Mouse (Mus musculus): ENCODE results near the gene Trp53. TPM values are rescaled to one million over a fixed set of nuclear protein-coding genes. Genes with fewer than 3 reads are reported as not detected.

Trp53 gene
- total and polyA plus RNA-seq, 3 experiments, result 57.4 to 228 (median 175) TPM

- Histone ChIP-seq H3K9me3 (replicated peaks) (no peaks in the 10 kb centered on the region), H3K4me3 (ENCODE audit: low read depth, low read length) (no peak overlapping the region), H3K4me1 (ENCODE audit: insufficient read depth, low read depth, low read length) (peaks cover 77% of the 10 kb centered on the region), H3K36me3 (replicated peaks) (peaks cover 54% of the 10 kb centered on the region), H3K27me3 (ENCODE audit: insufficient read depth, low read length) (no peaks in the 10 kb centered on the region)
- DNase-seq (ENCODE audit: low spot score) (no peak), ATAC-seq (ENCODE audit: extremely low read depth, insufficient number of reproducible peaks, low FRiP score, poor library complexity, severe bottlenecking) (no peak)
- TF ChIP-seq TAL1 (conservative IDR thresholded peaks at IDR 0.05; ENCODE audit: low read depth, low read length) (no peak), GATA1 (IDR thresholded peaks at IDR 0.05; ENCODE audit: borderline replicate concordance, low read length) (no peak), GATA2 (IDR thresholded peaks at IDR 0.05; ENCODE audit: borderline replicate concordance, low read depth, low read length) (no peak), POLR2AphosphoS5 (IDR thresholded peaks at IDR 0.05; ENCODE audit: insufficient replicate concordance, low read depth, low read length) (no peak), CTCF (IDR thresholded peaks at IDR 0.05; ENCODE audit: low read depth, low read length) (no peak)
Measured at GRCm38 (mm10) chr11:69601768-69602167, 21.6 kb downstream of the Trp53 start.

GRCm38 (mm10) chr11:69603516-69603915 is 23.4 kb downstream of the Trp53 start:
- Histone ChIP-seq H3K4me3 (ENCODE audit: low read depth, low read length) (peak overlapping the region; percentile 80; the same call in 1 of the 2 replicates), H3K27me3 (ENCODE audit: insufficient read depth, low read length) (no peaks in the 10 kb centered on the region), H3K36me3 (replicated peaks) (peaks cover 46% of the 10 kb centered on the region), H3K9me3 (replicated peaks) (no peaks in the 10 kb centered on the region), H3K4me1 (ENCODE audit: insufficient read depth, low read depth, low read length) (peaks cover 93% of the 10 kb centered on the region)
- DNase-seq (ENCODE audit: low spot score) (no peak), ATAC-seq (ENCODE audit: extremely low read depth, insufficient number of reproducible peaks, low FRiP score, poor library complexity, severe bottlenecking) (no peak)
- TF ChIP-seq GATA1 (IDR thresholded peaks at IDR 0.05; ENCODE audit: borderline replicate concordance, low read length) (no peak), CTCF (IDR thresholded peaks at IDR 0.05; ENCODE audit: low read depth, low read length) (no peak), GATA2 (IDR thresholded peaks at IDR 0.05; ENCODE audit: borderline replicate concordance, low read depth, low read length) (no peak)

DNA sequence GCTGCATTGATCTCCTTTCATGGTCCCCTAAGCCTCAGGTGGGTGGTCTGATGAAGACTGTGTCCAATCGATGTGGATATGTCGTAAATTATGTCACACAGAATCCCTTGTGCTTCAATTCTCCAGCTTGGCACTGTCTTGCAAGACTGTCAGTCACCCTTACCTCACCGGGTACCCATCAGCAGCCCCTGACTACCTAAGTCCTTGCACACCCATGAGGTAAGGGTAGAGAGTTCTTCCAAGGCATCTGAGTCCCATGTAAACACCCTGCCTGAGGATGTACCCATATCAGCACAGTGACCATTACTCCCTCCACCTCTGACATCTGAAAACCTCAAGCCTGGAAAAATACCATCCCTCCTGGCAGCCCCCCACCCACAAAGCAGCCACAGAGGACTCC is 24.2 kb downstream of the Trp53 start:
- peaks cover 93% of the 10 kb centered on the region for H3K4me1 ChIP-seq (ENCODE audit: insufficient read depth, low read depth, low read length)

GRCm38 (mm10) chr11:69604795-69605664 is 24.9 kb downstream of the Trp53 start:
- no peaks in the 10 kb centered on the region for H3K9me3 ChIP-seq (replicated peaks)
- ATAC-seq (ENCODE audit: extremely low read depth, insufficient number of reproducible peaks, low FRiP score, poor library complexity, severe bottlenecking), result no peak
- H3K4me3 ChIP-seq (ENCODE audit: low read depth, low read length), result peak overlapping the region; percentile 80
- H3K27me3 ChIP-seq (ENCODE audit: insufficient read depth, low read length), result no peaks in the 10 kb centered on the region
- peaks cover 91% of the 10 kb centered on the region for H3K4me1 ChIP-seq (ENCODE audit: insufficient read depth, low read depth, low read length)
- peaks cover 40% of the 10 kb centered on the region for H3K36me3 ChIP-seq (replicated peaks)
- no peak for DNase-seq (ENCODE audit: low spot score)
- TF ChIP-seq TAL1 (conservative IDR thresholded peaks at IDR 0.05; ENCODE audit: low read depth, low read length) (no peak), POLR2AphosphoS5 (IDR thresholded peaks at IDR 0.05; ENCODE audit: insufficient replicate concordance, low read depth, low read length) (no peak), CTCF (IDR thresholded peaks at IDR 0.05; ENCODE audit: low read depth, low read length) (no peak), GATA2 (IDR thresholded peaks at IDR 0.05; ENCODE audit: borderline replicate concordance, low read depth, low read length) (no peak), GATA1 (IDR thresholded peaks at IDR 0.05; ENCODE audit: borderline replicate concordance, low read length) (no peak)

More for the DNA sequence above, 24.2 kb downstream of the Trp53 start:
- no peaks in the 10 kb centered on the region for H3K27me3 ChIP-seq (ENCODE audit: insufficient read depth, low read length)
- no peak for DNase-seq (ENCODE audit: low spot score)
- H3K36me3 ChIP-seq (replicated peaks), result peaks cover 40% of the 10 kb centered on the region
- no peak for ATAC-seq (ENCODE audit: extremely low read depth, insufficient number of reproducible peaks, low FRiP score, poor library complexity, severe bottlenecking)
- TF ChIP-seq GATA2 (IDR thresholded peaks at IDR 0.05; ENCODE audit: borderline replicate concordance, low read depth, low read length) (no peak), GATA1 (IDR thresholded peaks at IDR 0.05; ENCODE audit: borderline replicate concordance, low read length) (no peak), CTCF (IDR thresholded peaks at IDR 0.05; ENCODE audit: low read depth, low read length) (no peak), POLR2AphosphoS5 (IDR thresholded peaks at IDR 0.05; ENCODE audit: insufficient replicate concordance, low read depth, low read length) (no peak), TAL1 (conservative IDR thresholded peaks at IDR 0.05; ENCODE audit: low read depth, low read length) (no peak)
- no peaks in the 10 kb centered on the region for H3K9me3 ChIP-seq (replicated peaks)
- H3K4me3 ChIP-seq (ENCODE audit: low read depth, low read length), result peak overlapping the region; percentile 80

GRCm38 (mm10) chr11:69605726-69606490 is 25.7 kb downstream of the Trp53 start, which contains the start of gene Atp1b2:
TSS of gene Atp1b2 (minus strand) at chr11:69605942.
- ATAC-seq (ENCODE audit: extremely low read depth, insufficient number of reproducible peaks, low FRiP score, poor library complexity, severe bottlenecking), result peak; percentile 79
- Histone ChIP-seq H3K36me3 (replicated peaks) (peaks cover 33% of the 10 kb centered on the region), H3K27me3 (ENCODE audit: insufficient read depth, low read length) (no peaks in the 10 kb centered on the region), H3K4me3 (ENCODE audit: low read depth, low read length) (peak within 1 kb of the TSS; percentile 80), H3K9me3 (replicated peaks) (no peaks in the 10 kb centered on the region), H3K4me1 (ENCODE audit: insufficient read depth, low read depth, low read length) (peaks cover 90% of the 10 kb centered on the region)
- DNase-seq (ENCODE audit: low spot score), result peak; percentile 89
- TF ChIP-seq POLR2AphosphoS5 (IDR thresholded peaks at IDR 0.05; ENCODE audit: insufficient replicate concordance, low read depth, low read length) (peak; percentile 69; the same call in 1 of the 2 replicates), TAL1 (conservative IDR thresholded peaks at IDR 0.05; ENCODE audit: low read depth, low read length) (no peak)

- Histone ChIP-seq H3K4me1 (ENCODE audit: insufficient read depth, low read depth, low read length) (peaks cover 89% of the 10 kb centered on the region), H3K4me3 (ENCODE audit: low read depth, low read length) (peak overlapping the region; percentile 68), H3K36me3 (replicated peaks) (peaks cover 29% of the 10 kb centered on the region), H3K27me3 (ENCODE audit: insufficient read depth, low read length) (no peaks in the 10 kb centered on the region), H3K9me3 (replicated peaks) (no peaks in the 10 kb centered on the region)
- ATAC-seq (ENCODE audit: extremely low read depth, insufficient number of reproducible peaks, low FRiP score, poor library complexity, severe bottlenecking) (no peak), DNase-seq (ENCODE audit: low spot score) (no peak)
- TF ChIP-seq TAL1 (conservative IDR thresholded peaks at IDR 0.05; ENCODE audit: low read depth, low read length) (no peak), GATA1 (IDR thresholded peaks at IDR 0.05; ENCODE audit: borderline replicate concordance, low read length) (no peak), POLR2AphosphoS5 (IDR thresholded peaks at IDR 0.05; ENCODE audit: insufficient replicate concordance, low read depth, low read length) (no peak), GATA2 (IDR thresholded peaks at IDR 0.05; ENCODE audit: borderline replicate concordance, low read depth, low read length) (no peak), CTCF (IDR thresholded peaks at IDR 0.05; ENCODE audit: low read depth, low read length) (no peak)
Measured at GRCm38 (mm10) chr11:69606491-69606795, 26.3 kb downstream of the Trp53 start.
